Mouse (Mus musculus): ENCODE data around the gene Prox2.

- no peak for TF ChIP-seq CTCF (IDR thresholded peaks at IDR 0.05; ENCODE audit: extremely low read depth, insufficient read depth, low read length)
- no peak for TF ChIP-seq POLR2A (IDR thresholded peaks at IDR 0.05; ENCODE audit: extremely low read depth, insufficient read depth, low read length)
Observed at GRCm38 (mm10) chr12:85077100-85077499, 33.5 kb downstream of the Prox2 start.

All from cortical plate, adult 2 months (tissue).